ENCODE assay signal across 7 mouse cellular contexts in genomic region chr9:55541681-55542365, GRCm38 (mm10). TPM values are rescaled to one million over a fixed set of nuclear protein-coding genes. Genes with fewer than 3 reads are reported as not detected.
DNase-seq lines count a peak whose midpoint lies in the region; ATAC-seq and TF ChIP-seq lines count a peak whose summit lies in the region.

No protein-coding gene starts in this region.

- H3K27ac ChIP-seq in heart, embryonic 14.5 days (replicated peaks in 1 of 2; ENCODE audit: control insufficient read depth in 1 of 2, insufficient read depth in 1 of 2, low read depth in 2 of 2, low read length in 2 of 2): no peak overlapping the region
- H3K27ac ChIP-seq in kidney, postnatal 0 days: no peak overlapping the region
- no peak overlapping the region for H3K27ac ChIP-seq in midbrain, embryonic 15.5 days

- under 1% methylated on average over 58 of the region's 59 CpGs for WGBS in heart, embryonic 14.5 days
- WGBS in kidney, postnatal 0 days: under 1% methylated on average over 59 of the region's 59 CpGs
- 1% methylated on average over 59 of the region's 59 CpGs for WGBS in midbrain, embryonic 15.5 days

- TF ChIP-seq CTCF in kidney, postnatal 0 days (IDR thresholded peaks at IDR 0.05; ENCODE audit: low read depth): no peak

- 0 out of 2 replicates have a peak overlapping the region, but pooled peaks have one; percentile 8 for H3K9ac ChIP-seq in heart, embryonic 14.5 days (ENCODE audit: low read length)
- no peak overlapping the region for H3K9ac ChIP-seq in kidney, postnatal 0 days (ENCODE audit: low read depth, low read length)
- no peak overlapping the region for H3K9ac ChIP-seq in midbrain, embryonic 15.5 days

- H3K4me1 ChIP-seq in heart, embryonic 14.5 days (ENCODE audit: control insufficient read depth in 2 of 2, insufficient read depth in 2 of 2, low read length in 2 of 2): peaks cover 9 to 41% of the 10 kb centered on the region in 2 experiments; a peak in 3 of 4 replicates
- H3K4me1 ChIP-seq in kidney, postnatal 0 days (replicated peaks; ENCODE audit: insufficient read depth, low read length): peaks cover 32% of the 10 kb centered on the region
- H3K4me1 ChIP-seq in midbrain, embryonic 15.5 days: peaks cover 44% of the 10 kb centered on the region

- no peaks in the 10 kb centered on the region for H3K36me3 ChIP-seq in heart, embryonic 14.5 days (ENCODE audit: control insufficient read depth, insufficient read depth, low read length)
- no peaks in the 10 kb centered on the region for H3K36me3 ChIP-seq in kidney, postnatal 0 days (ENCODE audit: insufficient read depth, low read length)
- no peaks in the 10 kb centered on the region for H3K36me3 ChIP-seq in midbrain, embryonic 15.5 days (replicated peaks)

- H3K9me3 ChIP-seq in heart, embryonic 14.5 days (ENCODE audit: control insufficient read depth, low read length): no peaks in the 10 kb centered on the region
- no peaks in the 10 kb centered on the region for H3K9me3 ChIP-seq in kidney, postnatal 0 days (replicated peaks; ENCODE audit: low read length)
- H3K9me3 ChIP-seq in midbrain, embryonic 15.5 days: no peaks in the 10 kb centered on the region

- no peak for ATAC-seq in heart, embryonic 14.5 days (ENCODE audit: insufficient number of reproducible peaks, insufficient read depth, low FRiP score, low read depth)
- ATAC-seq in kidney, postnatal 0 days (replicated peaks; ENCODE audit: low FRiP score, low read depth): no peak
- ATAC-seq in midbrain, embryonic 15.5 days (replicated peaks): no peak

- H3K4me3 ChIP-seq in heart, embryonic 14.5 days (ENCODE audit: control insufficient read depth in 1 of 2, insufficient read depth in 1 of 2, low read depth in 1 of 2, low read length in 2 of 2): peak overlapping the region; percentile 23 to 48
- H3K4me3 ChIP-seq in kidney, postnatal 0 days (replicated peaks; ENCODE audit: low read depth, low read length): peak overlapping the region; percentile 24
- peak overlapping the region; percentile 37 for H3K4me3 ChIP-seq in midbrain, embryonic 15.5 days

- DNase-seq in thymus, postnatal 0 days (ENCODE audit: low spot score): peak; percentile 15
- no peak for DNase-seq in thymus, postnatal 10 days (ENCODE audit: low spot score in 2 of 2)
- peak; percentile 50 for DNase-seq in embryo, embryonic 11 days
- peak; percentile 22 for DNase-seq in kidney, postnatal 0 days (ENCODE audit: low spot score)
- DNase-seq in right cerebral cortex, postnatal 10 days (ENCODE audit: low spot score in 2 of 2): no peak

- peaks cover 97% of the 10 kb centered on the region for H3K27me3 ChIP-seq in heart, embryonic 14.5 days (ENCODE audit: control insufficient read depth, insufficient read depth, low read length)
- peaks cover 78% of the 10 kb centered on the region for H3K27me3 ChIP-seq in kidney, postnatal 0 days (ENCODE audit: insufficient read depth, low read length)
- peaks cover 70% of the 10 kb centered on the region for H3K27me3 ChIP-seq in midbrain, embryonic 15.5 days (replicated peaks)

- H3K4me2 ChIP-seq in heart, embryonic 14.5 days (ENCODE audit: low read length): peak overlapping the region; percentile 83
- peak overlapping the region; percentile 34 for H3K4me2 ChIP-seq in kidney, postnatal 0 days (ENCODE audit: low read length)
- peak overlapping the region; percentile 66 for H3K4me2 ChIP-seq in midbrain, embryonic 15.5 days

RNA-seq across cellular contexts. Expression of gene Isl2, which starts 3.4 kb away (rescaled TPM):
- 2.0 TPM in 2 replicates for polyA plus RNA-seq in thymus, postnatal 0 days (2015; fragmentation: Nextera tagmentation; extraction: Ambion mirVana)
- 0.12 and 0.13 TPM in 2 replicates for polyA plus RNA-seq in heart, embryonic 14.5 days (2014; fragmentation: Nextera tagmentation; extraction: Ambion mirVana)
- not detected in 2 replicates for polyA plus RNA-seq in kidney, postnatal 0 days (2015; fragmentation: Nextera tagmentation; extraction: Ambion mirVana)
- polyA plus RNA-seq in midbrain, embryonic 15.5 days (2015; fragmentation: Nextera tagmentation; extraction: Ambion mirVana): 2.0 and 3.5 TPM in 2 replicates

RNA-seq across cellular contexts. Expression of gene Etfa, which starts 29.8 kb away (rescaled TPM):
- polyA plus RNA-seq in thymus, postnatal 0 days (2015; fragmentation: Nextera tagmentation; extraction: Ambion mirVana): 253 and 257 TPM in 2 replicates
- polyA plus RNA-seq in heart, embryonic 14.5 days (2014; fragmentation: Nextera tagmentation; extraction: Ambion mirVana): 396 and 402 TPM in 2 replicates
- polyA plus RNA-seq in kidney, postnatal 0 days (2015; fragmentation: Nextera tagmentation; extraction: Ambion mirVana): 372 and 395 TPM in 2 replicates
- 71.4 and 81.8 TPM in 2 replicates for polyA plus RNA-seq in midbrain, embryonic 15.5 days (2015; fragmentation: Nextera tagmentation; extraction: Ambion mirVana)

Comparison
In these comparisons a context has a peak if more than half of its experiments do, and no peak if none do; other contexts are left out.
1. DNase-seq: peak in thymus, postnatal 0 days (single experiment), embryo, embryonic 11 days (single experiment) and kidney, postnatal 0 days (single experiment); none in thymus, postnatal 10 days (0 of 2) and right cerebral cortex, postnatal 10 days (0 of 2).
2. Peak in every context shown above with its lines, with median percentiles within 50 percentile points of each other: H3K4me2 ChIP-seq and H3K4me3 ChIP-seq.